Mouse (Mus musculus) lung, postnatal 0 days (tissue): ENCODE measurements at regions not wholly inside any gene's neighbourhood (a gene's known extent, or its start where the extent isn't known, plus 50 kb on each side); places are given as distances from the start of the nearest gene placed in this dataset.

ENCODE experiments used
- ATAC-seq: fragments of 200-750 bp; cut with Nextera tagmentation; 2 replicates; pipeline ENCODE4 v1.8.0; 2017; ENCODE audit warnings: moderate library complexity
- DNase-seq: peaks from one replicate; pipeline ENCODE4 v3.0.0-alpha.2; 2016; ENCODE audit warnings: low spot score
- H3K27ac ChIP-seq: fragments of 300-500 bp; sonication (generic); 2 replicates; pipeline ENCODE4 v1.5.1; 2014; ENCODE audit warnings: antibody characterized with exemption, mild to moderate bottlenecking, low read length, mixed read lengths
- H3K27me3 ChIP-seq: fragments of 300-500 bp; sonication (generic); replicated peaks from 2 replicates; pipeline ENCODE4 v1.6.1; 2014; ENCODE audit warnings: low read length, mixed read lengths; ENCODE audit not compliant: insufficient read depth
- H3K36me3 ChIP-seq: fragments of 300-500 bp; sonication (generic); 2 replicates; pipeline ENCODE4 v1.6.1; 2014; ENCODE audit warnings: low read length, mixed read lengths; ENCODE audit not compliant: insufficient read depth
- H3K4me1 ChIP-seq: fragments of 300-500 bp; sonication (generic); 2 replicates; pipeline ENCODE4 v1.6.1; 2014; ENCODE audit warnings: antibody characterized with exemption, low read depth, low read length, mixed read lengths; ENCODE audit not compliant: insufficient read depth
- H3K4me2 ChIP-seq: fragments of 300-500 bp; sonication (generic); replicated peaks from 2 replicates; pipeline ENCODE4 v1.6.1; 2014; ENCODE audit warnings: low read depth, mild to moderate bottlenecking, low read length, moderate library complexity, mixed read lengths
- H3K4me3 ChIP-seq: fragments of 300-500 bp; sonication (generic); 2 replicates; pipeline ENCODE4 v1.5.1; 2014; ENCODE audit warnings: low read depth, low read length
- H3K9ac ChIP-seq: fragments of 300-500 bp; sonication (generic); replicated peaks from 2 replicates; pipeline ENCODE4 v1.6.1; 2014; ENCODE audit warnings: low read depth, mild to moderate bottlenecking
- H3K9me3 ChIP-seq: fragments of 300-500 bp; sonication (generic); 2 replicates; pipeline ENCODE4 v1.6.1; 2016; ENCODE audit warnings: low read length, mixed read lengths
- CTCF ChIP-seq: IDR thresholded peaks from 2 replicates; pipeline ENCODE4 v1.5.1; 2016; ENCODE audit warnings: antibody characterized with exemption, mild to moderate bottlenecking
- EP300 ChIP-seq: IDR thresholded peaks from 2 replicates; pipeline ENCODE4 v1.6.1; 2016; ENCODE audit warnings: antibody characterized with exemption, mild to moderate bottlenecking, control low read depth
- WGBS: fragments of 180-500 bp; shearing (Covaris S2); extraction: QIAGEN DNeasy Blood & Tissue Kit; methylation state at CpG from one replicate; pipeline ENCODE4 v1.1.7; 2014; 5-methylcytosine and 5-hydroxymethylcytosine counted together

- H3K9me3 ChIP-seq = no peaks in the 10 kb centered on the region
- no peak overlapping the region for H3K4me2 ChIP-seq
- no peak overlapping the region for H3K9ac ChIP-seq
- H3K27me3 ChIP-seq = no peaks in the 10 kb centered on the region
- H3K4me3 ChIP-seq = no peak overlapping the region
- DNase-seq (no peak), ATAC-seq (no peak)
- 50% methylated on average over 6 of the region's 6 CpGs for WGBS
- H3K4me1 ChIP-seq = no peaks in the 10 kb centered on the region
- no peak for TF ChIP-seq CTCF
- TF ChIP-seq EP300 = no peak
- no peak overlapping the region for H3K27ac ChIP-seq
- H3K36me3 ChIP-seq = no peaks in the 10 kb centered on the region
Observed at GRCm38 (mm10) chr10:126492211-126492610, 408.9 kb downstream of the Atp23 start.

GRCm38 (mm10) chr10:126485129-126485528 lies 416.0 kb downstream of the Atp23 start:
- ATAC-seq = no peak
- no peak overlapping the region for H3K4me2 ChIP-seq
- no peak for TF ChIP-seq CTCF
- no peak for TF ChIP-seq EP300
- H3K4me1 ChIP-seq = no peaks in the 10 kb centered on the region
- H3K27me3 ChIP-seq = no peaks in the 10 kb centered on the region
- no peaks in the 10 kb centered on the region for H3K9me3 ChIP-seq
- WGBS = 88% methylated on average over 7 of the region's 7 CpGs
- no peak overlapping the region for H3K9ac ChIP-seq
- no peak for DNase-seq
- H3K4me3 ChIP-seq = no peak overlapping the region
- H3K36me3 ChIP-seq = no peaks in the 10 kb centered on the region
- H3K27ac ChIP-seq = no peak overlapping the region

DNA sequence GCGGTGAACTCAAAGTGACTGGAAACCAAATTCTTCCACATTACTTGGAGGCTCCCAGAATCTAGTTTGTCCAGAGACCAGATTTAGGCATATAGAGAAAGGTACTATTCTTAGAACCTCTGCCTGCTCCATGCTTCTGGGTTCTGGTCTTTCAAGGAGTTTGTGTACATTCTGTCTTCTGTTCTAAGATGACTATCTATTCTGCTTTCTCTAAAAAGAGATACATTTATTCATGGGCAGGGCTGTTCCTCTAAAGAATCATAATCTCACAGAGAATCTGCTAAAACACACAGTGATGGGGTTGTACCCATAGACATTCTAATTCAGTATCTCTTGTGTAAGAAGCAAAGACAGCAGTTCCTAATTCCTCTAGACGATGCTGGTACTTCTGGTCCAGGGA lies 417.7 kb downstream of the Atp23 start:
- H3K4me2 ChIP-seq = no peak overlapping the region
- no peak for DNase-seq
- 79% methylated on average over 2 of the region's 2 CpGs for WGBS
- H3K27ac ChIP-seq = no peak overlapping the region
- TF ChIP-seq EP300 (no peak), CTCF (no peak)
- H3K27me3 ChIP-seq = no peaks in the 10 kb centered on the region
- H3K36me3 ChIP-seq = no peaks in the 10 kb centered on the region
- H3K4me1 ChIP-seq = no peaks in the 10 kb centered on the region
- no peak for ATAC-seq
- H3K9me3 ChIP-seq = no peaks in the 10 kb centered on the region
- H3K4me3 ChIP-seq = no peak overlapping the region
- H3K9ac ChIP-seq = no peak overlapping the region

- ATAC-seq = no peak
- Histone ChIP-seq H3K4me2 (no peak overlapping the region), H3K4me1 (no peaks in the 10 kb centered on the region), H3K9ac (no peak overlapping the region), H3K36me3 (no peaks in the 10 kb centered on the region), H3K9me3 (no peaks in the 10 kb centered on the region), H3K4me3 (no peak overlapping the region), H3K27me3 (no peaks in the 10 kb centered on the region), H3K27ac (no peak overlapping the region)
- no peak for TF ChIP-seq EP300
- no peak for TF ChIP-seq CTCF
- DNase-seq = no peak
Observed at GRCm38 (mm10) chr10:126480382-126480781, 420.8 kb downstream of the Atp23 start.

DNA sequence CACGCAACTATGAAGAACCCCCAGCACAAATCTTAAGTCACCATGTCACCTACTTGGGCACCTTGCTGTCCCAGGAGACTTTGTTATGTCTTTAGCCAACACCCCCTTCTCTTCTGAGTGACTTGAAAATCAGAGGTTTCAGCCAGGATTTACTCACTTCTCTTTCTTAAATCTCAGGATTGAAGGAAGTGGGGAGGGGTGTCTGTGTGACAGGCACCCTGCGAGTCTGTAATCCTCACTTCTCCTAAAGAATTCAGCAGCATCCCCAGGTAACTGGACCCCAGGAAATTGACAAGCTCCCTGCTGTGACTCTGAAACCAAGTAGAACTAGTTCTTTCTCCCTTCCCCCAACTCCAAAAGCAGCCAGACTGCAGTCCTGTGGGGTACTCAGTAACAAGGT lies 421.4 kb downstream of the Atp23 start:
- 36% methylated on average over 2 of the region's 2 CpGs for WGBS
- TF ChIP-seq EP300 = no peak
- H3K36me3 ChIP-seq = no peaks in the 10 kb centered on the region
- ATAC-seq (no peak), DNase-seq (no peak)
- H3K4me1 ChIP-seq = no peaks in the 10 kb centered on the region
- H3K27ac ChIP-seq = no peak overlapping the region
- no peak overlapping the region for H3K9ac ChIP-seq
- no peak overlapping the region for H3K4me2 ChIP-seq
- no peaks in the 10 kb centered on the region for H3K9me3 ChIP-seq
- no peak overlapping the region for H3K4me3 ChIP-seq
- no peaks in the 10 kb centered on the region for H3K27me3 ChIP-seq

GRCm38 (mm10) chr10:126473050-126473719 lies 428.0 kb downstream of the Atp23 start:
- TF ChIP-seq CTCF (no peak), EP300 (no peak)
- Histone ChIP-seq H3K36me3 (no peaks in the 10 kb centered on the region), H3K9me3 (no peaks in the 10 kb centered on the region), H3K4me1 (no peaks in the 10 kb centered on the region), H3K4me3 (no peak overlapping the region), H3K4me2 (no peak overlapping the region), H3K27me3 (no peaks in the 10 kb centered on the region), H3K9ac (no peak overlapping the region), H3K27ac (no peak overlapping the region)
- no peak for DNase-seq
- whole genome bisulfite sequencing = 47% methylated on average over 6 of the region's 6 CpGs
- no peak for ATAC-seq
